Mouse (Mus musculus): ENCODE measurements at regions not wholly inside any gene's neighbourhood (a gene's known extent, or its start where the extent isn't known, plus 50 kb on each side); places are given as distances from the start of the nearest gene placed in this dataset.

DNA sequence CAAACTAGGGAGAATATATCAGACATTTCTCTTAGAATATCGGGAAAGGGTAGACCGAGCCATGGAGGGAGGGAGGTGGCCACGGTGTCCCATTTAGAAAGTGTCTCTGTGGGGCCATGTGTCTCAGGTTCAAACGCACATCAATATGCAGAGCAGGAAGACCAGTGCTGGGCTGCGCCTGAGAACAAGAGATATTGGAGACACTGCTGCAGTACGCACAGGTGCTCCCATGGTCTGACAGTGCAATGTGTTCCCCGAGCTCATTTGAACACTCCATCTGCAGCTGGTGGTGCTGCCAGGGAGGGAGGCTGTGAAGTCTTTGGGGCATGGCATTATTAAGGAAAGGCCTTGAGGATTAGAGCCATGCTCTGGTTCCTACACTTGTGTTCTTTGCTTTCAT, 60.6 kb upstream of the Irf2bp2 start:
- H3K79me3 ChIP-seq (ENCODE audit: low read depth): no peaks in the 10 kb centered on the region
- no peaks in the 10 kb centered on the region for H3K27me3 ChIP-seq (ENCODE audit: control insufficient read depth, insufficient read depth, insufficient read length)
- no peak overlapping the region for H3K4me3 ChIP-seq (ENCODE audit: insufficient read depth, poor library complexity, severe bottlenecking)
- H3K79me2 ChIP-seq (ENCODE audit: control insufficient read depth, insufficient read depth): no peaks in the 10 kb centered on the region
- H3ac ChIP-seq (ENCODE audit: control insufficient read depth, insufficient read length, low read depth): no peak overlapping the region
- no peak for TF ChIP-seq CTCF (IDR thresholded peaks at IDR 0.05; ENCODE audit: control insufficient read depth, insufficient read depth, insufficient read length)
- TF ChIP-seq CEBPB (IDR thresholded peaks at IDR 0.05; ENCODE audit: low read depth): no peak
- no peak for TF ChIP-seq FOSL1 (IDR thresholded peaks at IDR 0.05; ENCODE audit: insufficient read depth, low read length, poor library complexity, severe bottlenecking)
- TF ChIP-seq MYOG (IDR thresholded peaks at IDR 0.05; ENCODE audit: control insufficient read depth, extremely low read depth, insufficient read length): no peak
- no peak for TF ChIP-seq MYOD1 (IDR thresholded peaks at IDR 0.05; ENCODE audit: control insufficient read depth, insufficient read length, low read depth)
- no peak for TF ChIP-seq USF1 (IDR thresholded peaks at IDR 0.05; ENCODE audit: low read depth)
- H3K36me3 ChIP-seq (ENCODE audit: control insufficient read depth, insufficient read depth): no peaks in the 10 kb centered on the region

DNA sequence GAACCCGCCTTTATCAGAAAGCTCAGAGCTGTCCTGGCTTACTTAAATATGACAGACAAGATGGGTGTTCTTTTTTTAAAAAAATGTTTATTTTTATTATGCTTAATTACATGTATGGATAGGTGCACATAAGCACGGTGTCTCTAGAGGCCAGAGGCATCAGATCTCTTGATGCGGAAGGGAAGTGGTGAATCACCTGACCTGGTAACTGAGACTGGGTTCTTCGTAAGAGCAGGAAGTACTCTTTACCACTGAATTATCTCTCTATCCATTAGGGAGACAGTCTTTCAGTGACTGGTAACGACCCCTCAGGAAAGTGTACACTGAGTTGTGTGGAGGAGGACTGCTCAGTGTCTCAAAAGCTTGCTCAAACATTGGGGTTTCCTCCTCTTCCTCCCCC, 58.4 kb upstream of the Irf2bp2 start:
- Histone ChIP-seq H3K27me3 (ENCODE audit: control insufficient read depth, insufficient read depth, insufficient read length) (no peaks in the 10 kb centered on the region), H3K36me3 (ENCODE audit: control insufficient read depth, insufficient read depth) (no peaks in the 10 kb centered on the region), H3K79me3 (ENCODE audit: low read depth) (no peaks in the 10 kb centered on the region), H3K4me3 (ENCODE audit: insufficient read depth, poor library complexity, severe bottlenecking) (no peak overlapping the region), H3K79me2 (ENCODE audit: control insufficient read depth, insufficient read depth) (no peaks in the 10 kb centered on the region), H3ac (ENCODE audit: control insufficient read depth, insufficient read length, low read depth) (no peak overlapping the region)
- no peak for TF ChIP-seq CTCF (IDR thresholded peaks at IDR 0.05; ENCODE audit: control insufficient read depth, insufficient read depth, insufficient read length)
- no peak for TF ChIP-seq FOSL1 (IDR thresholded peaks at IDR 0.05; ENCODE audit: insufficient read depth, low read length, poor library complexity, severe bottlenecking)
- TF ChIP-seq CEBPB (IDR thresholded peaks at IDR 0.05; ENCODE audit: low read depth): no peak
- TF ChIP-seq USF1 (IDR thresholded peaks at IDR 0.05; ENCODE audit: low read depth): no peak
- TF ChIP-seq MYOG (IDR thresholded peaks at IDR 0.05; ENCODE audit: control insufficient read depth, extremely low read depth, insufficient read length): no peak
- no peak for TF ChIP-seq MAX (IDR thresholded peaks at IDR 0.05)
- TF ChIP-seq MYOD1 (IDR thresholded peaks at IDR 0.05; ENCODE audit: control insufficient read depth, insufficient read length, low read depth): no peak

DNA sequence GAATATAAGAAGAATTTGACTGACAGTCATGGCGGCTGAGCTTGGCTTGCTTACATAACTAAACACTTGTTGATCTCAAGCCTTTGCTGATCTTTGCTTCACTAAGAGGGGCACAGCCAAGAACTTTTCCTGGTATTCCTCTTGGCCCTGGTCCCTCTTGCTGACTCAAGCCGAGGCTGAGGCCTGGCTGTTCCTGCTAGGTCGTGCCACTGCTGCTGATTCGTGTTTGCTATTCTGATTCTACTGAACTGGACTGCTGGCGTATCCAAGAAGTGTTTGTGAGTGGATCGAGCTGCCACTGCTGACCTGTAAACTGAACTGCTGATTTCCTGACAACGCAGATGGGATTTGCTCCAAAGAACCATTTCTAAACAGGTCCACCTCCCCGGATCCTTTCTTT, 57.2 kb upstream of the Irf2bp2 start:
- H3K36me3 ChIP-seq (ENCODE audit: control insufficient read depth, insufficient read depth): no peaks in the 10 kb centered on the region
- H3K4me3 ChIP-seq (ENCODE audit: insufficient read depth, poor library complexity, severe bottlenecking): no peak overlapping the region
- TF ChIP-seq CTCF (IDR thresholded peaks at IDR 0.05; ENCODE audit: control insufficient read depth, insufficient read depth, insufficient read length): no peak
- TF ChIP-seq MYOD1 (IDR thresholded peaks at IDR 0.05; ENCODE audit: control insufficient read depth, insufficient read length, low read depth): no peak
- TF ChIP-seq CEBPB (IDR thresholded peaks at IDR 0.05; ENCODE audit: low read depth): no peak
- no peak for TF ChIP-seq USF1 (IDR thresholded peaks at IDR 0.05; ENCODE audit: low read depth)
- H3ac ChIP-seq (ENCODE audit: control insufficient read depth, insufficient read length, low read depth): no peak overlapping the region
- H3K79me3 ChIP-seq (ENCODE audit: low read depth): no peaks in the 10 kb centered on the region
- no peaks in the 10 kb centered on the region for H3K27me3 ChIP-seq (ENCODE audit: control insufficient read depth, insufficient read depth, insufficient read length)
- no peaks in the 10 kb centered on the region for H3K79me2 ChIP-seq (ENCODE audit: control insufficient read depth, insufficient read depth)

DNA sequence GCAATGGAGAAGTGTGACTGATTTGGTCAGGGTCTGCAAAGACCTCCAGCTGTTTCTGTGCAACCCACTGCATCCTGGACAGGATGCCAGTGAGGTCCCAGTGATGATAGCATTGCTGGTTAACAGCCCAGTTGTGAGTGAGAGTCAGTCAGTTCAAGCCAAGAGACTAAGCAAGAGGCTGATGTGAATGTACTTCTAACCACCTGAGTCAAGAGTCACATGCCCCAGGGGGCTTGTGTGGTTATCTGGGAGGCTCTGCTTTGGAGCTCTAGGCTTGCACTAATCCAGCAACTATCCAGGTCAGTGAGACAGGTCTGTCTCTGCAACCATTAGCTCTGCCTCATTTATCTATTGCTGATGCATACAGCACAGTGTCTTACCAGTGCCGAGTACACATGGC, 55.5 kb upstream of the Irf2bp2 start:
- Histone ChIP-seq H3ac (ENCODE audit: control insufficient read depth, insufficient read length, low read depth) (no peak overlapping the region), H3K79me2 (ENCODE audit: control insufficient read depth, insufficient read depth) (no peaks in the 10 kb centered on the region), H3K79me3 (ENCODE audit: low read depth) (no peaks in the 10 kb centered on the region), H3K27me3 (ENCODE audit: control insufficient read depth, insufficient read depth, insufficient read length) (no peaks in the 10 kb centered on the region), H3K4me3 (ENCODE audit: insufficient read depth, poor library complexity, severe bottlenecking) (no peak overlapping the region), H3K36me3 (ENCODE audit: control insufficient read depth, insufficient read depth) (no peaks in the 10 kb centered on the region)
- TF ChIP-seq CTCF (IDR thresholded peaks at IDR 0.05; ENCODE audit: control insufficient read depth, insufficient read depth, insufficient read length): no peak
- TF ChIP-seq MYOG (IDR thresholded peaks at IDR 0.05; ENCODE audit: control insufficient read depth, extremely low read depth, insufficient read length): no peak
- no peak for TF ChIP-seq FOSL1 (IDR thresholded peaks at IDR 0.05; ENCODE audit: insufficient read depth, low read length, poor library complexity, severe bottlenecking)
- no peak for TF ChIP-seq MAX (IDR thresholded peaks at IDR 0.05)
- TF ChIP-seq CEBPB (IDR thresholded peaks at IDR 0.05; ENCODE audit: low read depth): no peak
- TF ChIP-seq USF1 (IDR thresholded peaks at IDR 0.05; ENCODE audit: low read depth): no peak
- TF ChIP-seq MYOD1 (IDR thresholded peaks at IDR 0.05; ENCODE audit: control insufficient read depth, insufficient read length, low read depth): no peak

DNA sequence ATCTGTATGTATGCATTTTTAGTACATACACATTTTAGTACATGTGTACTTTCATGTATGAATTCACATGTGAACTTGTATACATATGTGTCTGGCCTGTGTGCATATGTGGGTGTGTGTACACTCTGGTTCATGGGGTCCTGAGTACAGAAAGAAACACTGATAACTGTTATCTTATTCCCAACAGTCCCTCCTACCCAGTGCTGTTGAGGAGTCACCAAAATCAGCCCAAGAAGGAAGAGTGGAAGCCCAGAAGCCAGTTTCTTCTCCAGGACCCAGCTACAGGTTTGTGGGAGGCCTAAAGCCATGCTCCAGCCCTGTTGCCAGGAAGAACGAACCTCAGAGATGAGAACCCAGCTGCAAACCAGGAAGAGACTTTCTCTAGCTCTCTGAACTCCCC, 53.6 kb upstream of the Irf2bp2 start:
- no peak overlapping the region for H3K4me3 ChIP-seq (ENCODE audit: insufficient read depth, poor library complexity, severe bottlenecking)
- H3K27me3 ChIP-seq (ENCODE audit: control insufficient read depth, insufficient read depth, insufficient read length): no peaks in the 10 kb centered on the region
- no peaks in the 10 kb centered on the region for H3K79me2 ChIP-seq (ENCODE audit: control insufficient read depth, insufficient read depth)
- H3K36me3 ChIP-seq (ENCODE audit: control insufficient read depth, insufficient read depth): no peaks in the 10 kb centered on the region
- H3K79me3 ChIP-seq (ENCODE audit: low read depth): no peaks in the 10 kb centered on the region
- no peak overlapping the region for H3ac ChIP-seq (ENCODE audit: control insufficient read depth, insufficient read length, low read depth)
- no peak for TF ChIP-seq CTCF (IDR thresholded peaks at IDR 0.05; ENCODE audit: control insufficient read depth, insufficient read depth, insufficient read length)
- no peak for TF ChIP-seq MYOD1 (IDR thresholded peaks at IDR 0.05; ENCODE audit: control insufficient read depth, insufficient read length, low read depth)

DNA sequence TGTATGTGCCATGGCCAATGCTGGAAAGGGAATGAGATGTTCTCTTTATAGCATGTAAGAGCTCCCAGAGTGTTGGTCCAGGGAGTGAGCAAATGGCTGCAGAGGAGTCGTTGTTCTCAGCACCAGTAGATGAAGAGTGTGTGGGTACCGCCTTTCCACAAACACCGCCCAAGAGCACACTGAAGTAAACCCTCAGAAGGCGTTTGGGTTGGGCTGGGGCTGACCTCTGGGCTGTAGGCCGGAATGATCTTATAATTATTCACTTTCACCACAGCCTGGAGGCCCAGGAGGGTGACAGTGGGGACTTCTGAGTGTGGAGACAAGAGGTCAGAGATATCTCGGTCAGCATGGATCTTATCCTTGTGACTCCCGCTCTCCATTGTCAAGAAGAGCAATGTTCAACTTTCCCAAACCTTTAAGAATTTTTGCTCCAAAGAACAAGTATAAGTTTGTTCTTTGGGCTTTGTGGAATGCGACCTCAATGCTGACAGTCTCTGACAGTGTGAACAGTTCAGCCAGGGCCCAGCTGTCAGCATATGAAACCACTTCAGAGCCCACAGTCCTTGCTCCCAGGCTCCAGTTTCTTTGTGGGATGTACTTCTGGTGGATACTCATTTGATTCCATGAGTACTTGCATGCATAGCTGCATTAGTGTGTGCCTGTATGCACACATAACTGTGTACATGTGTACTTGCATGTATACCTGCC, 53.0 kb upstream of the Irf2bp2 start:
- no peak overlapping the region for H3ac ChIP-seq (ENCODE audit: control insufficient read depth, insufficient read length, low read depth)
- H3K4me3 ChIP-seq (ENCODE audit: insufficient read depth, poor library complexity, severe bottlenecking): no peak overlapping the region
- no peaks in the 10 kb centered on the region for H3K79me2 ChIP-seq (ENCODE audit: control insufficient read depth, insufficient read depth)
- no peaks in the 10 kb centered on the region for H3K27me3 ChIP-seq (ENCODE audit: control insufficient read depth, insufficient read depth, insufficient read length)
- no peaks in the 10 kb centered on the region for H3K79me3 ChIP-seq (ENCODE audit: low read depth)
- H3K36me3 ChIP-seq (ENCODE audit: control insufficient read depth, insufficient read depth): no peaks in the 10 kb centered on the region
- TF ChIP-seq MYOG (IDR thresholded peaks at IDR 0.05; ENCODE audit: control insufficient read depth, extremely low read depth, insufficient read length): no peak
- no peak for TF ChIP-seq FOSL1 (IDR thresholded peaks at IDR 0.05; ENCODE audit: insufficient read depth, low read length, poor library complexity, severe bottlenecking)
- TF ChIP-seq MAX (IDR thresholded peaks at IDR 0.05): no peak
- no peak for TF ChIP-seq USF1 (IDR thresholded peaks at IDR 0.05; ENCODE audit: low read depth)
- TF ChIP-seq MYOD1 (IDR thresholded peaks at IDR 0.05; ENCODE audit: control insufficient read depth, insufficient read length, low read depth): no peak
- TF ChIP-seq CEBPB (IDR thresholded peaks at IDR 0.05; ENCODE audit: low read depth): no peak
- no peak for TF ChIP-seq CTCF (IDR thresholded peaks at IDR 0.05; ENCODE audit: control insufficient read depth, insufficient read depth, insufficient read length)
